8 mouse cellular contexts compared by ENCODE assay signal in genomic region chr2:104444776-104445175, GRCm38 (mm10). TPM values are rescaled to one million over a fixed set of nuclear protein-coding genes. Genes with fewer than 3 reads are reported as not detected.
A peak's percentile ranks its signal among the peaks of the same experiment; 100 is the strongest.
DNase-seq lines count a peak whose midpoint lies in the region; ATAC-seq lines count a peak whose summit lies in the region.
"Had no signal": no experiment of that assay in that cellular context is flagged by ENCODE, and none has a peak within 500 bp of the region (broad histone marks: within the 10 kb centered on the region; RNA-seq: fewer than 3 reads in every experiment).

No protein-coding gene starts in this region.

- H3K36me3 ChIP-seq in hindbrain, embryonic 14.5 days (replicated peaks; ENCODE audit: control insufficient read depth, insufficient read depth), result peaks cover 6% of the 10 kb centered on the region; the same call in 1 of the 2 replicates

- H3K4me3 ChIP-seq in hindbrain, embryonic 14.5 days (replicated peaks; ENCODE audit: low read length), result no peak overlapping the region
- H3K4me3 ChIP-seq: myocyte had no signal

- H3K4me2 ChIP-seq in hindbrain, embryonic 14.5 days (replicated peaks), result no peak overlapping the region

- 56% methylated on average over 2 of the region's 2 CpGs for WGBS in hindbrain, embryonic 14.5 days

- no peaks in the 10 kb centered on the region for H3K27me3 ChIP-seq in hindbrain, embryonic 14.5 days (ENCODE audit: control insufficient read depth, insufficient read depth, low read length)

- H3K4me1 ChIP-seq in hindbrain, embryonic 14.5 days (replicated peaks; ENCODE audit: control insufficient read depth, insufficient read depth, low read length), result no peaks in the 10 kb centered on the region

- H3K9ac ChIP-seq in hindbrain, embryonic 14.5 days, result no peak overlapping the region

- no peak overlapping the region for H3K27ac ChIP-seq in hindbrain, embryonic 14.5 days

- peak; percentile 66; the same call in 1 of the 2 replicates for ATAC-seq in hindbrain, embryonic 14.5 days (ENCODE audit: low FRiP score)

- DNase-seq in T-cell, adult 2 months (ENCODE audit: low spot score), result peak; percentile 54
- DNase-seq in cerebellum, adult 9-10 months, result peak; percentile 78
- DNase-seq in frontal cortex, postnatal 14 days (ENCODE audit: low spot score in 2 of 2), result peak; percentile 29 to 40
- DNase-seq in hindbrain, embryonic 14.5 days (ENCODE audit: low spot score), result peak; percentile 78
- DNase-seq in layer of hippocampus, postnatal 36 days, result peak; percentile 28 to 64
- peak; percentile 86 for DNase-seq in lung, postnatal 36 days
- DNase-seq in right cerebral cortex, postnatal 10 days (ENCODE audit: low spot score in 2 of 2), result peak; percentile 73 to 75

- no peaks in the 10 kb centered on the region for H3K9me3 ChIP-seq in hindbrain, embryonic 14.5 days (ENCODE audit: control insufficient read depth, low read length)

RNA-seq across cellular contexts. Expression of gene D430041D05Rik, which starts 34.0 kb away (rescaled TPM):
- 13.4 and 14.5 TPM in 2 replicates for polyA plus RNA-seq in hindbrain, embryonic 14.5 days (2014; fragmentation: Nextera tagmentation; extraction: Ambion mirVana)
- total RNA-seq in layer of hippocampus, postnatal 36 days (2021), result 10 to 100 TPM; 88.3 to 98.4 TPM

RNA-seq across cellular contexts. Expression of gene Hipk3, which starts 49.5 kb away (rescaled TPM):
- polyA plus RNA-seq in hindbrain, embryonic 14.5 days (2014; fragmentation: Nextera tagmentation; extraction: Ambion mirVana), result 13.8 and 15.6 TPM in 2 replicates
- 10 to 100 TPM; 67.0 to 69.2 TPM for total RNA-seq in layer of hippocampus, postnatal 36 days (2021)

Comparison
In these comparisons a context has a peak if more than half of its experiments do, and no peak if none do; other contexts are left out.
1. DNase-seq: peak in every context shown above with its lines; median percentile 86 in lung, postnatal 36 days; 78 in cerebellum, adult 9-10 months; 78 in hindbrain, embryonic 14.5 days; 74 in right cerebral cortex, postnatal 10 days; 54 in T-cell, adult 2 months; 46 in layer of hippocampus, postnatal 36 days; 34 in frontal cortex, postnatal 14 days.